Mouse (Mus musculus) heart, embryonic 14.5 days (tissue): Measurements from ENCODE around the gene Pcsk4. TPM values are rescaled to one million over a fixed set of nuclear protein-coding genes. Genes with fewer than 3 reads are reported as not detected.

ENCODE experiments used
- ATAC-seq: fragments of 200-750 bp; cut with Nextera tagmentation; 2 replicates; pipeline ENCODE4 v1.8.0; 2017; ENCODE audit warnings: low read depth, moderate TSS enrichment; ENCODE audit not compliant: insufficient number of reproducible peaks, insufficient read depth, low FRiP score
- H3K27ac ChIP-seq, 2 experiments: fragments of 200-500 bp in 1 of 2; fragments of 300-500 bp in 1 of 2; sonication (generic) in 1 of 2; replicated peaks in 1 of 2; 2 replicates each; pipeline ENCODE4 v1.5.1; 2012 to 2014; ENCODE audit warnings: low read depth in 2 of 2, low read length in 2 of 2, control low read depth in 1 of 2, mild to moderate bottlenecking in 1 of 2, mixed read lengths in 1 of 2; ENCODE audit not compliant: control insufficient read depth in 1 of 2, insufficient read depth in 1 of 2
- H3K27me3 ChIP-seq: fragments of 300-500 bp; sonication (generic); 2 replicates; pipeline ENCODE4 v1.6.1; 2014; ENCODE audit warnings: mild to moderate bottlenecking, low read length, control low read depth; ENCODE audit not compliant: control insufficient read depth, insufficient read depth
- H3K36me3 ChIP-seq: fragments of 300-500 bp; sonication (generic); 2 replicates; pipeline ENCODE4 v1.6.1; 2014; ENCODE audit warnings: mild to moderate bottlenecking, control low read depth, low read length, mixed read lengths; ENCODE audit not compliant: control insufficient read depth, insufficient read depth
- H3K4me1 ChIP-seq, 2 experiments: fragments of 200-500 bp in 1 of 2; fragments of 300-500 bp in 1 of 2; sonication (generic) in 1 of 2; 2 replicates each; pipeline ENCODE4 v1.6.1; 2012 to 2014; ENCODE audit warnings: low read length in 2 of 2, control low read depth in 1 of 2, mixed read lengths in 1 of 2; ENCODE audit not compliant: control insufficient read depth in 2 of 2, insufficient read depth in 2 of 2
- H3K4me2 ChIP-seq: fragments of 300-500 bp; sonication (generic); 2 replicates; pipeline ENCODE4 v1.6.1; 2014; ENCODE audit warnings: mild to moderate bottlenecking, low read length
- H3K4me3 ChIP-seq, 2 experiments: fragments of 200-500 bp in 1 of 2; fragments of 300-500 bp in 1 of 2; sonication (generic) in 1 of 2; 2 replicates each; pipeline ENCODE4 v1.5.1; 2012 to 2014; ENCODE audit warnings: low read length in 2 of 2, mild to moderate bottlenecking in 2 of 2, control low read depth in 1 of 2, low read depth in 1 of 2, moderate library complexity in 1 of 2; ENCODE audit not compliant: control insufficient read depth in 1 of 2, insufficient read depth in 1 of 2
- H3K9ac ChIP-seq: fragments of 300-500 bp; sonication (generic); 2 replicates; pipeline ENCODE4 v1.6.1; 2014; ENCODE audit warnings: mild to moderate bottlenecking, low read length
- H3K9me3 ChIP-seq: fragments of 300-500 bp; sonication (generic); 2 replicates; pipeline ENCODE4 v1.6.1; 2016; ENCODE audit warnings: low read length, control low read depth; ENCODE audit not compliant: control insufficient read depth
- WGBS: fragments of 180-500 bp; shearing (Covaris S2); extraction: QIAGEN DNeasy Blood & Tissue Kit; methylation state at CpG from one replicate; pipeline ENCODE4 v1.1.7; 2014; 5-methylcytosine and 5-hydroxymethylcytosine counted together
- polyA plus RNA-seq: library from polyadenylated mRNA; unstranded; fragments of >200 nt; fragmentation: Nextera tagmentation; extraction: Ambion mirVana; gene quantifications from 2 replicates; pipeline ENCODE4 v1.2.1, GENCODE M21; 2014

The Pcsk4 gene
- polyA plus RNA-seq = 1.4 TPM in 2 replicates

GRCm38 (mm10) chr10:80329273-80330081, at the start of gene Pcsk4, which contains the start of gene Reep6:
Pcsk4 (minus strand) TSS chr10:80329498.
Reep6 (plus strand) TSS chr10:80329953.
- peak; percentile 94 for ATAC-seq
- H3K4me1 ChIP-seq = peaks cover 9 to 18% of the 10 kb centered on the region in 2 experiments; a peak in 3 of 4 replicates
- H3K9ac ChIP-seq = peak within 1 kb of the TSS; percentile 61
- H3K27ac ChIP-seq = no peak within 1 kb of the TSS
- peaks cover 30% of the 10 kb centered on the region for H3K27me3 ChIP-seq
- no peaks in the 10 kb centered on the region for H3K36me3 ChIP-seq
- no peaks in the 10 kb centered on the region for H3K9me3 ChIP-seq
- peak within 1 kb of the TSS; percentile 43 to 51 for H3K4me3 ChIP-seq
- WGBS = 6% methylated on average over 36 of the region's 36 CpGs
- peak within 1 kb of the TSS; percentile 85 for H3K4me2 ChIP-seq

- Histone ChIP-seq H3K4me3 (no peak overlapping the region), H3K9ac (no peak overlapping the region), H3K4me2 (no peak overlapping the region), H3K9me3 (no peaks in the 10 kb centered on the region), H3K36me3 (peaks cover 33% of the 10 kb centered on the region), H3K27ac (no peak overlapping the region), H3K27me3 (no peaks in the 10 kb centered on the region), H3K4me1 (no peaks in the 10 kb centered on the region)
- 41% methylated on average over 10 of the region's 10 CpGs for WGBS
- ATAC-seq = no peak
Observed at GRCm38 (mm10) chr10:80377716-80378115, 48.4 kb upstream of the Pcsk4 start.

GRCm38 (mm10) chr10:80376160-80376559, 46.9 kb upstream of the Pcsk4 start:
- WGBS = 4% methylated on average over 7 of the region's 7 CpGs
- no peak overlapping the region for H3K9ac ChIP-seq
- H3K4me3 ChIP-seq = no peak overlapping the region
- no peaks in the 10 kb centered on the region for H3K9me3 ChIP-seq
- H3K27me3 ChIP-seq = no peaks in the 10 kb centered on the region
- ATAC-seq = no peak
- H3K36me3 ChIP-seq = peaks cover 17% of the 10 kb centered on the region
- 0 out of 4 replicates have a peak, but pooled peaks cover 0 to 3% of the 10 kb centered on the region in 2 experiments for H3K4me1 ChIP-seq
- H3K4me2 ChIP-seq = no peak overlapping the region
- no peak overlapping the region for H3K27ac ChIP-seq

- H3K4me2 ChIP-seq = no peak overlapping the region
- H3K9me3 ChIP-seq = no peaks in the 10 kb centered on the region
- H3K27me3 ChIP-seq = no peaks in the 10 kb centered on the region
- ATAC-seq = no peak
- H3K4me1 ChIP-seq = 0 out of 4 replicates have a peak, but pooled peaks cover 0 to 3% of the 10 kb centered on the region in 2 experiments
- H3K36me3 ChIP-seq = no peaks in the 10 kb centered on the region
- 17% methylated on average over 6 of the region's 6 CpGs for WGBS
- H3K4me3 ChIP-seq = no peak overlapping the region
- H3K27ac ChIP-seq = no peak overlapping the region
- no peak overlapping the region for H3K9ac ChIP-seq
Observed at GRCm38 (mm10) chr10:80374063-80374462, 44.8 kb upstream of the Pcsk4 start.

GRCm38 (mm10) chr10:80372706-80373105, 43.4 kb upstream of the Pcsk4 start:
- no peak overlapping the region for H3K4me3 ChIP-seq
- H3K4me1 ChIP-seq = 0 out of 4 replicates have a peak, but pooled peaks cover 0 to 3% of the 10 kb centered on the region in 2 experiments
- WGBS = 75% methylated on average over 6 of the region's 6 CpGs
- no peaks in the 10 kb centered on the region for H3K9me3 ChIP-seq
- ATAC-seq = no peak
- no peaks in the 10 kb centered on the region for H3K36me3 ChIP-seq
- no peak overlapping the region for H3K27ac ChIP-seq
- H3K9ac ChIP-seq = no peak overlapping the region
- no peak overlapping the region for H3K4me2 ChIP-seq
- peaks cover 6% of the 10 kb centered on the region; the same call in 1 of the 2 replicates for H3K27me3 ChIP-seq

GRCm38 (mm10) chr10:80371983-80372382, 42.7 kb upstream of the Pcsk4 start:
- H3K9ac ChIP-seq = 0 out of 2 replicates have a peak overlapping the region, but pooled peaks have one; percentile 21
- H3K36me3 ChIP-seq = no peaks in the 10 kb centered on the region
- 53% methylated on average over 9 of the region's 9 CpGs for WGBS
- H3K27ac ChIP-seq = no peak overlapping the region
- H3K9me3 ChIP-seq = no peaks in the 10 kb centered on the region
- H3K4me2 ChIP-seq = peak overlapping the region; percentile 37; the same call in 1 of the 2 replicates
- H3K27me3 ChIP-seq = peaks cover 9% of the 10 kb centered on the region; the same call in 1 of the 2 replicates
- 0 out of 4 replicates have a peak, but pooled peaks cover 0 to 3% of the 10 kb centered on the region in 2 experiments for H3K4me1 ChIP-seq
- H3K4me3 ChIP-seq = no peak overlapping the region
- no peak for ATAC-seq

GRCm38 (mm10) chr10:80371411-80371966, 42.2 kb upstream of the Pcsk4 start:
- Histone ChIP-seq H3K27ac (no peak overlapping the region), H3K9me3 (no peaks in the 10 kb centered on the region), H3K9ac (peak overlapping the region; percentile 21; the same call in 1 of the 2 replicates), H3K36me3 (no peaks in the 10 kb centered on the region), H3K27me3 (peaks cover 9% of the 10 kb centered on the region; the same call in 1 of the 2 replicates), H3K4me3 (peak overlapping the region; percentile 15 to 25; a peak in 2 of 4 replicates), H3K4me2 (peak overlapping the region; percentile 37; the same call in 1 of the 2 replicates), H3K4me1 (0 out of 4 replicates have a peak, but pooled peaks cover 0 to 3% of the 10 kb centered on the region in 2 experiments)
- no peak for ATAC-seq
- WGBS = 7% methylated on average over 12 of the region's 12 CpGs
